Mouse (Mus musculus) c-Kit-positive CD71-positive TER-119-positive erythroid progenitor cells, embryonic 14.5 days (primary cell): ENCODE results near the gene Eif2b2.

Experiments used
- DNase-seq: peaks from one replicate; pipeline ENCODE4 v3.0.0-alpha.2; 2013; ENCODE audit warnings: low spot score

Eif2b2 gene

DNA sequence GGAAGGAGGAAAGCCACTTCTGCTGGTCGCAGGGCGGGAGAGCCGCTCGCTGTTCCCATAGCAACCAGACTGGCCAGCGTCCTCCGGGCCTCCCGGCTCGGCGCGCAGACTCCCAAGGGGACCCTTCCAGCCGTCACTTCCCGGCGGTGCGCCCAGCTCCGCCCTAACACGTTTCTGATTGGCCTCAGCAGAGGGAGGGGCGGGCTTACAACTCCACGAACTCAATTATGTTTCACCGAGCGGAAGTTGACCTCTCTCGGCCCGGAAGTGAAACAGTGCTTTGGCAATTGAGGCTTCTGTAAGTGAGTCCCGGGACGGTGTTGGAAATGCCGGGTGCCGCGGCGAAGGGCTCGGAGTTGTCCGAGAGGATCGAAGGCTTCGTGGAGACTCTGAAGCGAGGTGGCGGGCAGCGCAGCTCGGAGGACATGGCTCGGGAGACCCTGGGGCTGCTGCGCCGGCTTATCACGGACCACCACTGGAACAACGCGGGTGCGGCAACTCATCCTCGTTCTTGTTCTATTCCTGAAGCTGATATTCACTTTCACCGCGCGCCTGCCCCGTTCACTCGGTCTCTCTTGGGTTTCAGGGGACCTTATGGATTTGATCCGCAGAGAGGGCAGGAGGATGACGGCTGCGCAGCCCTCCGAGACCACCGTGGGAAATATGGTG, at the start of gene Eif2b2:
TSS of gene Eif2b2 (plus strand) at position 246 of the 669 bp plus-strand sequence.
- peak; percentile 95 for DNase-seq

DNA sequence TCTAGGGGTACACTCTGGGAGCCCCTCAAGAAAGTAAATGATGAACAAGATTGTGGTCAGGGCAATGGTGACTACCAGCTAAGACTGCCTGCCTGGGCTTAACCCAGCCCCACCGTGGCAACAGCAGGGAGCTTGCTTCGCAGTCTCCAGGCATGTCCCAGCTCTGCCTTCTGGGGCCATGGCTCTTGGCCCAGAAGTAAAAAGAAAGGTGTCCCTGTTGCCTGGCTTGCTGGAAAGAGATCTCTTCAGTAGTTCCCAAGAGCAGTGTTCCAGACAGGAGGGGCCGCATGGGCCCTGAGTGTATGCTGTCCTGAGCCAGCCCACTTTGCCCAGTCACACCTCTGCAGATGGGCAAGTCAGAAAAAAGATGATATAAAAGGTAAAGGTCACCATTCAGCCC, 49.4 kb upstream of the Eif2b2 start:
- DNase-seq: no peak

GRCm38 (mm10) chr12:85170284-85170947, 48.9 kb upstream of the Eif2b2 start:
- DNase-seq: no peak

- DNase-seq: no peak
Measured at GRCm38 (mm10) chr12:85170948-85171307, 48.4 kb upstream of the Eif2b2 start.

GRCm38 (mm10) chr12:85174016-85174415, 45.3 kb upstream of the Eif2b2 start:
- no peak for DNase-seq

DNA sequence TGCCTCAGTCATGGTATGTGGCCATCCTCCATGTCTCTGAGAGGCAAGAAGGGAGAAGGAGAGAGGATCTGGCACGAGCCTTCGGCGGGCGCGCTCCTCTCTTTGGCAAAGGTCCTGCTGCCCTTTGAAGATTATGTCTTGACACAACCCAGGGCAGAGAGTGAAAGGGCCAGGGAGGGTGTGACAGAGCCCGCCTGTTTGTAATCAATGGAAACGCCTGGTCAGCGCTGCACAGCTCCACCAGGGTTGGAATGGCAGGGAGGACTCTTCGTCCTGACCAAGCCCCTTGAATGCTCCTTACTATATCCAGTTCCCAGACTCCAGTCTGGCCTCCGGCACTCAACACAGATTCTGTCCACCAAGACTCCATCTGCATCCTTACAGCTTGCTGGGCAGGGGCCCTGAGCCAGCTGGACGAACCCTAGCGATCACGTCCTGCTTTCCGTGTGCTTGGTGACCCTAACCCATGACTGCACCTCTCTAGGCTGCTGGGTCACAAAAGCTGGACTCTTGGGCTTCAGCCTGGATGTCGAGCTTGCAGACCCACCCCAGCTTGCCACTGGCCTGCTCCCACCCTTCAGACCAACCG, 44.1 kb upstream of the Eif2b2 start:
- DNase-seq: no peak

DNA sequence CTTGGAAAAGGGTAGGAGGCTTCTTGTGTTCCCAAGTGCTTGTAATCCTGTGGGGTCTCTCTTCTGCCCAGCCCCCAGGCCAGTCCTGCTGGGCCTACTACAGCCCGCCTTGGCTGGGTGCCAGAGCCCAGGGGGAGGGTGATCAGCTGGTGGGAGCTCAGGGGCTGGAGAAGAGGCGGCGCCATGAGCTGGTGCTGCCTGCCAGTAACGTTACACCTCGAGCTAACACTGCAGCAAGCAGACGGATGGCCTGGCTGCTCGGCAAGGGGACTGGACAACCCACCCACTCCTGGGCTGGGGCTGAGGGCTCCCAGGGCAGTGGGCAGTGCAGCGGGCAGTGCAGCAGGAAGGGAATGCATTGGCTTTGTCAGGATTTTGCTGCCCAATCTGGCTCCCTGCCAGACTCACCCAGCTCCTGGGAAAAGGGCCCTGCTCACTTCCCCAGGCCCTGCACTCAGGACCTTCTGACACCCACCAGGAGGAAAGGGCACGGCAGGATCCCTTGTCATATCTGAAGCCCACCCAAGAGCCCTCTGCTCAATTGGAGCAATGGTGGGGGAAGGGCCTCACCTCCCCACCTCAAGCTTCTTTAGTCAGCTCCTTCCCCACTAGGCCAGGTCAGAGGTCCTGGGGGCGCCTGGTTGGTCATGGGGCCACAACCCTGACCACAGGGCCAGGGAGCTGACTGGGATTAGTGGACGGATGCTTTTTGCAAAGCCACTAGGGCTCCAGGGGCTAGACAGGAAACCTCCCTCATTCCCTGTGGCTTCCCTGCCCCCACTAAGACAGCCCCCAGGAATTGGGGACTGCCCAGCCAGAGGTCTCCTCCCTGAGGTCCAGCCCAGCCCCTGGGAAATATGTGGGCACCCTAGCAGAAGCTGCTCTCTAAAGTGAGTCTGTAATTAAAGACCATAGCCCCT, 43.1 kb upstream of the Eif2b2 start:
- no peak for DNase-seq

GRCm38 (mm10) chr12:85176846-85177523, 42.3 kb upstream of the Eif2b2 start:
- peak; percentile 48 for DNase-seq

GRCm38 (mm10) chr12:85177740-85178239, 41.5 kb upstream of the Eif2b2 start, which contains the start of gene Pgf:
Gene Pgf, minus strand, starts transcription at chr12:85177790.
- DNase-seq: no peak

DNA sequence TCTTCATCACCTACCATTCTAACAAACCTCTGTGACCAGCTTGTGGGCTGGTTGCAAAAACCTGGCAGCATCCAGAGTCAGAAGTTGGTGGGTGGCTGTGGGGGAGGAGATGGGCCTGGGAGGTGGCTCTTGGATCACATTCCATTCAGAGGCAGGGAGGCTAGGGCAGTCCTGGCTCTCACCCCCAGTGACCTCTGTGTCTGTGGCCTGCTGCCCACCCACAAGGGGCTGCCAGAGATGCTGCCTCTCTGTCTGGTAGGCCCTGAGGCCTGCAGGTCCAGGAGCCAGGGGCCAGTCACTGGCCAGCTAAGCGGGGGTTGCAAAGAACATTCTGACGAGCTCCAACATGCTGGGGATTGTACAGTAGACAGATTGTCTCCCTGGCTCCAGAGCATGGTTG, 41.0 kb upstream of the Eif2b2 start:
- DNase-seq: no peak

GRCm38 (mm10) chr12:85181475-85182344, 37.6 kb upstream of the Eif2b2 start:
- no peak for DNase-seq

DNA sequence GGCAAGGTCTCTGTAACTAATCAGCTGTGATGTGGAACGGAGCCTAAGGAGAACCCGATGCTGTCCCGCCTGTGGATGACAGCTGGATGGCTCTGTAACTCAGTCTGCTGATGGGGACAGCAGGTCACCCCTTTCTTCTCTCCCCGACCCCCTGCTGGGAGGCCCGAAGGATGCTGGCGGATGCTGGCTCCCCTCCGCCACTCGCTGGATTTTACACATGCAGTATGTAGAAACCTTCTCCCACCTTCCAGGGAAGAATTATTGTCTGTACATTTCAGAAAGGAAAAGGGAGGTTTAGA, 37.0 kb upstream of the Eif2b2 start:
- DNase-seq: no peak

GRCm38 (mm10) chr12:85182898-85183297, 36.4 kb upstream of the Eif2b2 start:
- no peak for DNase-seq

DNA sequence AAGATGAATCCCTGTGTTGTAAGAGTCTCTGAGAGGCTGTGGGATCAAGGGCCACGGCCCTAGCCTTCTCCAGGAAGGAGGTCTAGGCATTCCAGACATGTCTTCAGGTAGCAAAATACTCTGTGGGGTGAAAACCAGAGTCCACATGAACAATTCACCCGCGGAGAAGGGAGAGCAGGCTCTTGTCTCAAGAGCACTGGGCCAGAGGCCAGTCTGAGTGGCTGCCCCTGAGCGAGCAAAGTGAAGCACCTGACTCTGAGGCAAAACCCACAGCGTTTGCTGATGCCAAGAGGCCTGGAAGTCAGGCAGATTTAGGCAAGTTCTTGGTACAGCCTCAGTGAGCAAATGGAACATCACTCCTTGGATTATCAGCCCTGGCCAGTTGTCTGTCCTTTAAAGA, 35.2 kb upstream of the Eif2b2 start:
- no peak for DNase-seq

- no peak for DNase-seq
Measured at GRCm38 (mm10) chr12:85185810-85186209, 33.5 kb upstream of the Eif2b2 start.

DNA sequence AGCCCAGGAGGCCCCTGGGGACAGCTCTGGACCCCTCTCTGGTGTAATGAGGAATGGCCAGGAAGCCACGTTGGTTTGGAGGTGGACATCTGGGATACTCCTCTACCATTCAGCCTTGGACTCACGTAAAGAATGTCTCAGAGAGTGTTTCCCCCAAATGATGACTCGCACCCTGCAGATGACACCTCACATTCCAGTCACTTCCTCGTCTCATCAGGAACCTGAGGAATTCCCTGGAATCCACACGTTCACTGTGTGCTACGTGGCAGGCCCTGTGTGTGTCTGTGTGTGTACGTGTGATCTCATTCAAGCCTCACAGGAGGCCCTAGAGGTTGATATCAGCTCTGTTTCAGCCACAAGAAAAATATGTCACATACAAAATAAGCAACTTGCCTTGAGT, 32.9 kb upstream of the Eif2b2 start:
- DNase-seq: no peak

GRCm38 (mm10) chr12:85190290-85190689, 29.0 kb upstream of the Eif2b2 start:
- DNase-seq: no peak

DNA sequence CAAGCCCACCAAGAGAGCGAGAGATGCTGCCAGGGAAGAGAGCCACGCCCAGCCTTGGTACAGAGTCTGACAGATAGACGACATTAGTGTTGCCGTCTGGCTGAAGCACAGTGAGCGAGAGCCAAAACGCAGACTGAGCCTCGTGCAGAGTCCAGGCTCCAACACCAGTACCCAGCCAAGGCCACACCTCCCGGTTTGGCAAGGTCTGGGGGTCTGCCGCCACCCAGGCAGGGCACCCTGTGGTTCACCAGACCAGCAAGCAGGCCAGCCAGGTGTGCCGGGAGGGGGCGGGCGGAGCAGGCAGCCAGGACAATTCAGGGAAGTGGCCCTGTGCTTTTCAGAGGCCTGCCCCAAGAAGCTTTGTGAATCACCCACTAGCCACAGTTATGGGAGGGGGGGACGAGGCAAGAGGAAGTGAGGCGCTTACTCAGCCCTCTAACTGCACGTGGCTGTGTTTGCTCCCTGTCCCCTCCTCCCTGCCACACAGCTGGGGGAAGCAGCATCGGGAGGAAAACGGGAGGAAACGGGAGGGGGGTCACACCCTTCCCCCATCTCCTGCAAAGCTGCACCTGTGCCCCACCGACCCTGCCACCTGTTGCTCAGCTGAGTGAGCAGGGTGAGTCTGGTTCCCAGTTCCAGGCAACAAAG, 26.7 kb upstream of the Eif2b2 start:
- DNase-seq: no peak

GRCm38 (mm10) chr12:85193146-85193545, 26.1 kb upstream of the Eif2b2 start:
- no peak for DNase-seq

- DNase-seq: no peak
Measured at GRCm38 (mm10) chr12:85193923-85194622, 25.2 kb upstream of the Eif2b2 start.
